Mouse (Mus musculus): Measurements from ENCODE around the gene Foxo6.

GRCm38 (mm10) chr4:120314571-120314970 lies 27.4 kb upstream of the Foxo6 start:
- TF ChIP-seq CTCF (IDR thresholded peaks at IDR 0.05; ENCODE audit: borderline replicate concordance, extremely low read depth, insufficient read depth, insufficient read length) (no peak), POLR2A (IDR thresholded peaks at IDR 0.05; ENCODE audit: borderline replicate concordance, extremely low read depth, insufficient read depth, insufficient read length, poor library complexity, severe bottlenecking) (no peak)

All from brain, embryonic 14.5 days (tissue).